Mouse (Mus musculus) stomach, postnatal 0 days (tissue): ENCODE measurements at regions not wholly inside any gene's neighbourhood (a gene's known extent, or its start where the extent isn't known, plus 50 kb on each side); places are given as distances from the start of the nearest gene placed in this dataset.

Source experiments
- ATAC-seq: fragments of 200-750 bp; cut with Nextera tagmentation; 2 replicates; pipeline ENCODE4 v1.8.0; 2017; ENCODE audit not compliant: low FRiP score, low TSS enrichment
- DNase-seq: peaks from one replicate; pipeline ENCODE4 v3.0.0-alpha.2; 2016; ENCODE audit warnings: low spot score
- H3K27ac ChIP-seq: fragments of 300-500 bp; sonication (generic); replicated peaks from 2 replicates; pipeline ENCODE4 v1.5.1; 2014; ENCODE audit warnings: mild to moderate bottlenecking, control low read depth
- H3K27me3 ChIP-seq: fragments of 300-500 bp; sonication (generic); 2 replicates; pipeline ENCODE4 v1.6.1; 2014; ENCODE audit warnings: low read length; ENCODE audit not compliant: control insufficient read depth, insufficient read depth
- H3K36me3 ChIP-seq: fragments of 300-500 bp; sonication (generic); 2 replicates; pipeline ENCODE4 v1.6.1; 2014; ENCODE audit warnings: low read length, mixed read lengths; ENCODE audit not compliant: control insufficient read depth, insufficient read depth
- H3K4me1 ChIP-seq: fragments of 300-500 bp; sonication (generic); replicated peaks from 2 replicates; pipeline ENCODE4 v1.6.1; 2014; ENCODE audit warnings: antibody characterized with exemption; ENCODE audit not compliant: control insufficient read depth, insufficient read depth
- H3K4me2 ChIP-seq: fragments of 300-500 bp; sonication (generic); replicated peaks from 2 replicates; pipeline ENCODE4 v1.6.1; 2014; ENCODE audit warnings: low read depth, mild to moderate bottlenecking, control low read depth, moderate library complexity
- H3K4me3 ChIP-seq: fragments of 300-500 bp; sonication (generic); 2 replicates; pipeline ENCODE4 v1.5.1; 2014; ENCODE audit warnings: low read depth, low read length, control low read depth
- H3K9ac ChIP-seq: fragments of 300-500 bp; sonication (generic); 2 replicates; pipeline ENCODE4 v1.6.1; 2014; ENCODE audit warnings: mild to moderate bottlenecking, low read length, control low read depth, mixed read lengths
- H3K9me3 ChIP-seq: fragments of 300-500 bp; sonication (generic); 2 replicates; pipeline ENCODE4 v1.6.1; 2016; ENCODE audit warnings: low read length; ENCODE audit not compliant: control insufficient read depth
- CTCF ChIP-seq: IDR thresholded peaks from 2 replicates; pipeline ENCODE4 v1.5.1; 2016; ENCODE audit warnings: antibody characterized with exemption, low read depth, mild to moderate bottlenecking, moderate library complexity
- EP300 ChIP-seq: optimal IDR thresholded peaks from 2 replicates; pipeline ENCODE3; 2016; ENCODE audit warnings: antibody characterized with exemption
- WGBS: fragments of 180-500 bp; shearing (Covaris S2); extraction: QIAGEN DNeasy Blood & Tissue Kit; methylation state at CpG from one replicate; pipeline ENCODE4 v1.1.7; 2014; 5-methylcytosine and 5-hydroxymethylcytosine counted together

DNA sequence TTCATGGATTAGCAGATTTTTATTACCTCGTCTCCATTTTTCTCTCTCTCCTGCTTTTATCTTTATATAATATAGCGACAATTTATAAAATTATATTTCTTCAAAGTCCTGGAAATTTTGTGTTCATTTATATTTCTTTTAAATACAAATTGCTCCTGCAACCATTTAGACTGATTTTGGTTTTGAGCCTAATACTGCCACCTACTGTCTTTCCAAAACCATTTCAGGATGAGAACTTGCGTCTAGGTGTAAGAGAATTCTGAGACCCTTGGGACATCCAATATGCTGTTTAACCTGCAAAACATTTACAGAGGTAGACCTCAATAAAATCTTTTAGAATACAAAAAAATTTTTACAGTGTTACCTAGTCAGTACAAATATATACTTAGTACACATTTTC lies 158.1 kb downstream of the Gm6377 start:
- ATAC-seq (no peak), DNase-seq (no peak)
- H3K27me3 ChIP-seq = no peaks in the 10 kb centered on the region
- WGBS = 23% methylated on average over 3 of the region's 3 CpGs
- no peaks in the 10 kb centered on the region for H3K36me3 ChIP-seq
- TF ChIP-seq CTCF (peak; percentile 55), EP300 (no peak)
- no peak overlapping the region for H3K4me3 ChIP-seq
- no peak overlapping the region for H3K4me2 ChIP-seq
- H3K9ac ChIP-seq = no peak overlapping the region
- H3K27ac ChIP-seq = no peak overlapping the region
- H3K9me3 ChIP-seq = no peaks in the 10 kb centered on the region
- H3K4me1 ChIP-seq = no peaks in the 10 kb centered on the region

DNA sequence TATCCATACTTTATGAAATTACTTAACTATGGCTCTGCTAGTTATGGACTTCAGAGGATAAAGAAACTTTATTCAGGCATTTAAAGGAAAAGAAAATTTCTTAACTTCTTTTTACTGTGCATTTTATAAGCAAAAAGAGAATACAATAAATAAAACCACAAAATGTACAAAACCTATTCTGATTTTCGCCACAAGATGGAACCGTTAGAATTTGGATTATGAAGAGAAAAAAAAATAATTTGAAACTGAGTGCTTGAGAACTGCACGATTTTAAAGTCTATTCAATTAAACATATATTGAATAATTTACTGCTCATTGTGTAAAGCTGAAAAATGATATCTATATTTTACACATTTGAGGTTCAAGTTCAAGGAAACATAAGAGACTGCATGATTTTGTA lies 196.4 kb downstream of the Gm6377 start:
- WGBS = 44% methylated on average over 3 of the region's 3 CpGs
- no peak for DNase-seq

DNA sequence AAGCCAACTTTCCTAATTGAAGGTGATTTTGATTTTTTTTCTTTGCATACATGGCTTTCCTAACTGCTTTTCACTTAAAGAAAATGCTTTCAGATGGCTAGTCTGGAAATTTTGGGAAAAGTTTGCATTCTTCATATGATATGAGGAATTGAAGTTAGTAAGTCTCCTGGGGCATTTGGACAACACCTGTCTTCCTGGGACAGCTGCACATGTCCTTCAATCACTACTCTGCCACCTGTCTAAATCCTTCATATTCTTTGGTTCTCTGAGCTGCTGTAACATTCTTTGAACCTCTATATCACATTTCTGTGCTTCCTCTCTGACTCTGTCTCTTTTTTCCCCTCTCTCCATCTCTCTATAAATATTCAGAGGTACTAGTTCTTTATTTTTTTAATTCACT lies 246.4 kb downstream of the Gm6377 start:
- Histone ChIP-seq H3K9me3 (no peaks in the 10 kb centered on the region), H3K27me3 (no peaks in the 10 kb centered on the region), H3K4me1 (no peaks in the 10 kb centered on the region), H3K4me2 (no peak overlapping the region), H3K4me3 (no peak overlapping the region), H3K27ac (no peak overlapping the region), H3K36me3 (no peaks in the 10 kb centered on the region), H3K9ac (no peak overlapping the region)
- no peak for ATAC-seq
- no peak for DNase-seq
- TF ChIP-seq EP300 = no peak
- TF ChIP-seq CTCF = no peak

More for the DNA sequence above, 196.4 kb downstream of the Gm6377 start:
- Histone ChIP-seq H3K9me3 (no peaks in the 10 kb centered on the region), H3K27me3 (no peaks in the 10 kb centered on the region), H3K4me2 (no peak overlapping the region), H3K36me3 (no peaks in the 10 kb centered on the region), H3K4me1 (no peaks in the 10 kb centered on the region), H3K27ac (no peak overlapping the region), H3K9ac (no peak overlapping the region), H3K4me3 (no peak overlapping the region)
- ATAC-seq = no peak
- peak; percentile 20; the same call in 1 of the 2 replicates for TF ChIP-seq CTCF
- TF ChIP-seq EP300 = no peak
